Mouse (Mus musculus): ENCODE measurements around the gene Susd5.

Susd5 gene

DNA sequence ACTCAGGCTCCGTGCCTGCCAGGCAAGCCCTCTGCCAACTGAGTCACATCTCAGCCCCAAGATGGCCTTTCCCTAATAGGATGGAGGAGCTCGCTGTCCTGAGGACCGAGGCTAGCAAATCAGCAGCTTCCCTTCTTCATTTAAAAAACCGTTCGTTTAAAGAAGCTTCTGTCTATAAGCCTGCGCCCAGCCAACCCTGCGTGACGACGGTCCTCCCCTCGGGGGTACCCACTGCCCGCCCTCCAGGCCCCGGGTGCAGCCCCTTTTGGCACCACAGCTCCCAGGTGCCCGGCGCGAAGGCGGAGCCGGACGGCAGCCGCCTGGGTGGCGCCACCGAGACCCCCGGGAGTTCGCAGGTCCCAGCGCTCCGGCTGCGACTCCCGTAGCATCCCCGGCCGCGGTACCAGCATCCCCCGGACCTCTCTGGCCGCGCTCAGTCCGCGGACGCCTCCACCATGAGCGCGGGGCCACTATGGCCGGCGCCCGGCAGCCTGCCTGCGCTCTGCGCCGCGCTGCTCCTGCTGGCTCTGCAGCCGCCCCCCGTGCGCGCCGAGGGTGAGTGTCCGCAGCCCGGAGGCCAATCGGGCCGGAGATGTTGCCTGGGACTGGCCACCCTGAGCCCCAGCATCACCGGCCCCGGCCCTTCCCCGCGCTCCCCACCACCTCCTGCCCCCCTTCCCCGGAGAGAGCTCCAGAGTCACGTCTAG is at the start of gene Susd5:
TSS of gene Susd5 (plus strand) at position 51 of the 707 bp plus-strand sequence.
- DNase-seq, result no peak

DNA sequence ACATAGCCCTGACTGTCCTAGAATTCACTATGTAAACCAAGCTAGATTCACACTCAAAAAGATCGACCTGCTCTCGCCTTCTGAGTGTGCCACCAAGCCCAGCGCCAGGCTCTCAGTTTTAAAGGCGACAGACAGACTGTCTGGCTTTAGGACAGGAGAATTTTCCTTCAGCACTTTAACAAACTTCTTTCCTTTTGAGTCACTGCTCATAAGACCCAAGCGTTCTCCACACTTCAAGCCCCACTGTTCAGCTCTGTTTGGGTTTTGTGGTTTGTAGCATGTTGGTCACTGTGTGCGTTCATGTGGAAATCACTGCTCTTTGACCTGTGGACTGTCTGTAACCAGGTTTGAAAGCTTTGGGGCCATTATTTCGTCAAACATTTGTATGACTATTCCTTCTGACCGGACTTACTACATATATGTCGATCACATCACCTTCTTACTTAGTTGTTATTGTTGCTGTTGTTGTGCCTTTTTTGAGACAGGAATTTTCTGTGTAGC is 49.0 kb upstream of the Susd5 start:
- no peak for DNase-seq

DNA sequence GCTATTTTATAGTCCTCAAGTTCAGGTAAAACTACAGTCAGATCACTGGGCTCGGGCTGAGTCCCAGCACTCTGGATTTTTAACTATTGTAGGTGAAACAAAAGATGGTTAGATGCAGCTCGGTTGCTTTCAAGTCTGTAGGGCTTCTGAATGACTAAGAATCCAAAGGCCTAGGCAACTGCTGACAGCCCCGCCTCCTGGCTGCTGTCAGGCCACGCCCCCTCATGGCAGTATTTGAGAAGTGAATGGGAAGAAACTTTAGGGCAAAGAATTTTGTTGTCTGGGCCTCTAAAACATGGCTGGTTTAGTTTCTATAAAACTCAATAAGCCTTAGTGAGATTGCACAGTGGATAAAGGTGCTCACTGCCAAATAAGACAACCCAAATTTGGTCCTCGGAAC is 47.4 kb upstream of the Susd5 start:
- no peak for DNase-seq

DNA sequence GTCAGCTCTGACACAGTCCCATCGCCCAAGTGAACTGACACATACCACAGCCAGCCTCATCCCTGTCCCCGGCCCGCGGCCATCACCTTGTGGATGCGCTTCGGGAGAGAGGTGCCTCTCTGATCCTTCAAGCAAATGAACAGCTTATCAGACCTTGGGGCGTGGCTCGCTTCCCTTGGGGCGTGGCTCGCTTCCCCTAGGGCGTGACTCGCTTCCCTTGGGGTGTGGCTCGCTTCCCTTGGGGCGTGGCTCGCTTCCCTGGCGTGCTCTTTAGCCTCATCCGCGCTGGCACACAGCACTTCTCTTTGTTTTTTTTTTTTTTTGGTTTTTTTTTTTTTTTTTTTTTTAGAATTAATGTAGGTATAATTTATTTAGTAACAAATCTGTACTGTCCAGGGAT is 45.7 kb upstream of the Susd5 start:
- DNase-seq, result no peak

DNA sequence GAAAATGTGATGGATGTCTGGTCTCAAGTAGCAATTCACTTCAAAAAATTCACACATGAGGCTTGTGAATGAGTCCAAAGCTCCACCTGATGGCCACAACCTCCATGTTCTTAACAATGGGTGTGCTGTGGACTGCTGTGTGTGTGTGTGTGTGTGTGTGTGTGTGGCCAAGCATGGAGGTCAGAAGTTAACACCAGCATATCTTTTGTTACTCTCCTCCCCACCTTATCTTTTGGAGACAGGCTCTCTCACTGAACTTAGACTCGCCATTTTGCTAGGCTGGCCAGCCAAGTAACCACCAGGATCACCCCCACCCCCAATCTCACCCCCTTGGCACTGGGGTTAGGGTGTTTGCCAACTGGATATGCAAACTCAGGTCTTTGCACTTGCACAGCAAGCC is 42.9 kb upstream of the Susd5 start:
- DNase-seq, result no peak

DNA sequence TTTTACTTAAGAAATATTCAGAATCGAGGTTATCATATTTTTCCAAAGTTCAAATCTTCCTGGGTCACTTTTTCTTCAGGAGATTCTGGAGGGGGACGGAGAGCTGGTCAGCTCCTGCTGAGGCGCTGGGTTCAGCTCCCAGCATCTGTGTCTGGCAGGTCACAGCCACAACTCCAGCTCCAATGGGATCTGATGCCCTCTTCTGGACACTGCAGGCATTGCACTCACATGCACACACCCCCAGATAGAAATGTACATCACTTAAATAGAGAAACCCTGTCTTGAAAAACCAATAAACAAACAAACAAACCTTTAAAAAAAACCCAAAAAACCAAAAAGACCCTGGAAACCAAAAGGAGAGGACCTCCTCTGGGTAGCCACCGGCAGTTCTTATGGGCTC is 41.2 kb upstream of the Susd5 start:
- no peak for DNase-seq

DNA sequence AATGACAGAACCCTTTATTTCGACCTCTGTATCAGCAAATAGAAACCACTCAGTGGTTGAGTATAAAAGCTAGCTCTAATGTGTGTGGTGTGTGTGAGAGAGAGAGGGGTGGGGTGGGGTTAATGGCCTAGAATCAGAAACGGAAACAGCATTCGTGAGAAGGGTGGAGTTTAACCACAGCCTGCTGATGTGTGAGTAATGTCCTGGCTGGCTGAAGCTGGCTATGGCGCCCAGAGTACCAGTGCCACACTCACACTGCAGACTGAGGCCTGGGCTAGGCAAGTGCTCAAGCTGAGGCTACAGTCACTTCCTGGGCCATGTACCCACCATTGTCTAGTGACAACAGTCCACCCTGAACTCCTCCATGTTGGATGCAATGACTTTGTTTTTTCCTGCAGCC is 40.5 kb upstream of the Susd5 start:
- DNase-seq, result no peak

DNA sequence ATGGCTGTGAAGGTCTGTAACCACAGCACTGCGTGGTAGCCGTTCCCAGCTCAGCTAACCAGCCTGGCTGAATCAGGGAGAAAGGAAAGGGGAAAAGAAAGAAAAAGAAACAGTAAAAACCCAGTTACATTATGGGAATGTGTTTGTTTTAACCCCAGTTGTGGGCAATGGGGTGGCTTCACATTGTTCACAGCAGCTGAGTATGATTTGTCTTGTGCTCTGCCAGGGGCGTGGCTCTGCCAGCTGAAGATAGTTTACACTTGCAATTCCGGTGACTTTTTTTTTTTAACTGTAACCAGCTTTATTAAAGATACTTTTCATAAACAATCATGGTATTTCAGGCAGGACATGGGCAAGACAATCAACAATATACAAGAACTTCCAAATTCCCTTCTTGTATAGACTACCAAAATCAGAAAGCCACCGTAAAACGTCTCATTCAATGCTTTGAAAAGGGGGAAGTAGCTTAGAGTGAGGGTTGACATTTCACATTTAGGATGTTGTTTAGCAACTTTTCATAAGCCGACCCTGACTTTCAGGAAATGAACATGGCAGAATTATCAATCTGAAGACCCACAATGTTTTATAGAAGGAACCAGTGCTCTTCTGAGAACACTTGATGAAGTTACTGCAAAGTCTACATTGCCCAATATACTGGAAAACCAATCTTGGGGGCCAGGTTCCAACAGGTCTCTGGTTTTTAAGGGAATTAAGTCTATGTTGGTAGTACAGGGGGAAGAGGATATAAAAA is 37.8 kb upstream of the Susd5 start:
- DNase-seq, result no peak

DNA sequence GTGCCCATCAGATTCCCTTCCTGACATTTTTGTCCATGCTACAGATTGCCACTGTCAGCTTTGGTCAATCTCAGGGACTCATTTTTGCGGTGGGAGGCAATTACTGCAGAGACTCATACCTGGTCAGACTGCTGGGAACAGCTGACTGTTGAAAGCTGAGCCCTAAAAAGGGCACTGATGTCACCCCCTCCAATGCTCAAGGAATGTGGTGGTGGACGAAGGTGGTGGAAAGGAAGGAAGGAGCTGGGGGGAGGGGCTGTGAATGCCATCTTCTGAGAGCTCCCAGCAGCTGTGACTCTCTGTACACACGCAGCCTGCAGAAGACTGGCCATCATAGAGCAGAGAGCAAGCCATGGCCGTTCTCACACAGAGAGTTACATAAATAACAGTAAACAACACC is 34.8 kb upstream of the Susd5 start:
- DNase-seq, result no peak

DNA sequence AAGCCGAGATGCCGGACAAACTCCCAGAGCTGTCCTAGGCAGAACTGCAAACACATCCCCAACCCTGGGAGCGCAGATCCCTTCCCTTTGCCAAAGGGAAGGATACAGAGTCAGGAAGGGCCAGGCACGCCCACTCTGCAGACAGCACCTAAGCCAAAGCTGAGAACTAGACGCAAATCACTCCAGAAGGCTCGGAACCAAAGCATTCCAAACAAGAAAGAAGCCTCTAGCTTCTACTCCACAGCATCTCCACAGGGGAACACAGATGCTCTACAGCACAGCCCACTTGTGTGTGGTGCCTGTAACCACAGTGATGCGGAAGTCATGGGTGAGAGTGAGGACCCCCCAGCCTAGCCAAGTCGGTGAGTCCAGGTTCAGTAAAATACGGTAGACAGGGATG is 31.8 kb upstream of the Susd5 start:
- DNase-seq, result no peak

DNA sequence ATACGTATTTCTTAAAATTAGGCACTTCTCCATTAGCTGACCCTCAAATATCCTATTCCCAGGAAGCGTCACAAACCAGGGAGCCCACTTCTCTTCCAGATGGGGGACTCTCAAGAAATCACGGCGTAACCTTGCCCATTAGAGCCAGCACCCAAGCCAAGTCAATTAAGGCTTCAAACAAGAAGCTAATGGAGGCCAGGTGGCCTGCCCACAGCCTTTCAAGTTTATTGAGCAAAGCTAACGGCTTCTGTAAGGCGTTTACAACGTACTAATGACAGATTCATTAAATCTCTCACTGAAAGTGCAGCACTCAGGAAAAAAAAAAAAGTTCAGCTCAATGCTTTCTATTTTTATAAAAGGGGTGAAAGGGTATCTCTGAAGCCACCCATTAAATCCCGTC is 31.1 kb upstream of the Susd5 start:
- DNase-seq, result no peak

DNA sequence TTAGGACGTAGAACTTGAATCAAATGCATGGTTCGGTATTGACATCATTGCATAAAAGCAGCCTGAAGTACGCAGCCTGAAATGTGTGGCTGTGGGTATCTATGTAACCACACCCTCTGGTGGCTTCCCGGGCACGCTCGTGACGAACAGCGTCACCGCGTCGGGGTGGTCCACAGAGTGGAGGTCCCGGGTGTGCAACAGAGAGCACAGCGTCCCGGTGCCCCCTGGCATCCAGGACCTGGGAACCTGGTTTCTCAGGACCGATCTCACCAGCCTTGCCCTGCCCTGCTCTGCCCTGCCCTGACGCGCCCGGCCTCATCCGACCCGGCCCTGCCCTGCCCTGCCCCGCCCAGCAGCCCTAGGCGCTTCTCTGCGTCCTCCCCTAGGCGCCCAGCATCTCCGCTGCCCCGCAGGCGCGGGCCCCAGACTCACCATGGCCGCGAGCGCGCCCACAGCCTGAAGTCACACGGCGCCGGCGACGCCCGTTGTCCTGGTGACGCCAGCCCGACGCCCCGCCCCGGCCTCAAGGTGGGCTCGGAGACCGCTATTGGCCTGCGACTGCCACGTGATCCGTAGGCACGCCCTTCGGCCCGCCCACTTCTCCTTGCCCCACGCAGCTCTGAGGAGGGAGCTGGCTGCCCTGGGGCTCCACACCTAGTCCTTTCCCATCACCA is 30.5 kb upstream of the Susd5 start:
- peak; percentile 90 for DNase-seq

DNA sequence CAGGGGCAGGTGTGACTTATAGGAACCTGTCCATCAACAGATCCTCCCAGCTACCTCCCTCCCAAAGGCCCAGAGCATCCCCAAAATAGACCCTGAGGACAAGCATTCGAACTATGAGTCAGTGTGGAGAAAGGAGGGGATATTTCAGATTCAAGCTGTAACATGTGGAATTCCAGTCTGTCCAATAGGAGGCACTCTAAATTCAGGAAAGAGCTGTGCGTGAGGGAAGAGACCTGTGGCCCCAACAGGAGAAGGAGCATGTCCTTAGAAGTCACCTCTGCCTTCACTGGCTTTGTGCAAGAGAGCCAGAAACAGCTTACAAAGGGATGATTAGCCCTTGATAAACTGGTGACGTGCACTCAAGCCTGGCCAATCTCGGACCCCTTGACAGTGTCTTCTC is 16.0 kb upstream of the Susd5 start:
- no peak for DNase-seq

DNA sequence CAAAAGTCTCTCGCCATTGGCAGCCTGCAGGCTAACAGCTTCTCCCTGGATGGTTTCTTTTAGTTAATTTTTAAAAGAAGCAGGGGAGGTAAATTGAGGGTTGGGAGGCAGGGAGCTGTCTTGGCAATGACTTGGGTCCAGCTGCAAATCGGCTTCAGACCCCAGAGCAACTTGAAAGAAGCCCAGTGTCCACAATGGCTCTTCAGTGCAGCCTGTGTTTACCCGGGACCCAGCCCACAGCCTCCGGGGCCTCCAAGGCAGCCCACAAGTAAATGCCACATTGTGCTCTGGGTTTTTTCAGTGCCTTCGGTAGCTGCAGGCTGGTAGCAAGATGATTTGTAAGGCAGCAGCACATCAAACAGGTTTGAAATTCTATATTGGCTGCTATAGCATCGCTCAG is 14.4 kb upstream of the Susd5 start:
- no peak for DNase-seq

DNA sequence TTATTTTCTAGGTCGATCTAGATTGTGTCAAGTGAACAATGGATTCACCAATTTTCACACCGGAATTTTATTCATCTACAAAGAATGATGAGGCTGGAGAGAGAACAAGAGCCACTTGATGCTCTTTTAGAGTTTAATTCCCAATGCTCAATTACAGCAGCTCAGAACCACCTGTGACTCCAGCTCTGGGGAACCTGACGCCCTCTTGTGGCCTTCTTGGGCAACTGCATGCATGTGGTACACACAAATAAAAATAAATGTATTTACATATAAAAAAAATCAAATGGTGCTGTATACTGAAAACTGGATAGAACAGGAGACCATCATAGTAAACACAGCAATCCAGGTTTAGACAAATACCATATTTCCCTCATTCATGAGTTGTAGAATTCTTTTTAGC is 12.5 kb upstream of the Susd5 start:
- no peak for DNase-seq

DNA sequence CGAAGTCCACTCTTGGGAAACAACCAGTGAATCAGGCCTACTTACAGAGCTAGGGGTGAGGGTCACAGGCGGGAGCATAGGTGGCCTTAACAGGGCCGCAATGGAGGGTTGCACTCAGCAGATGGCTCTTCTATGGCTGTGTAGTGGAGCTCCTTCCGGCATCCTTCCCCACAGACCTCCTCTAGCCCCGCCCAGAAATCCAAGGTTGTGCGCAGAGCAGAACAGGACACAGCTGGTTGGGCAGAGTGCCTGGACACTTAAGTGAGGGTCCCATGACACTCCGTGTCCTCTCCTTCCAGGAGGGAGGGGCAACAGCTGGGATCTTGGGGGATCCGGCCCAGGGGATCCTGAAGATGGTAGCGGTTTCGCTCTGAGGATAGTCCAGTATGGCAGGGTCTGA is 10.9 kb upstream of the Susd5 start, which contains the start of gene Fbxl2:
TSS of gene Fbxl2 (minus strand) at position 164 of the 400 bp plus-strand sequence.
- DNase-seq, result no peak

DNA sequence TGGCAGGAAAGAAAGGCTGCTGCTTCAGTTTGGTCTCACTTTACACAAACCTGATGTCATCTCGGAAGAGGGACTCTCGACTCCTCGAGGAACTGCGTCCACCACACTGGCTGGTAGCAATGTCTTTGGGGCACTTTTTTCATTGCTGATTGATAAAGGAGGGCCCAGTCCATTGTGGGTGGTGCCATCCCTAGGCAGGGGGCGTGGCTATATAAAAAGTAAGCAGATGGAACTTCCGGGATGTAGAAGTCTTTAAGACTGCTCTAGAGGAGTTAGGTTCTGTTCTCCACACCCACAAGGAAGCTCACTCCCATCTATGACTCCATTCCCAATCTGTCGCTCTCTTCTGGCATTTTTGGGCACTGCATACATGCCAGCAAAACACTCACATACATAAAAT is 10.3 kb upstream of the Susd5 start:
- DNase-seq, result no peak

DNA sequence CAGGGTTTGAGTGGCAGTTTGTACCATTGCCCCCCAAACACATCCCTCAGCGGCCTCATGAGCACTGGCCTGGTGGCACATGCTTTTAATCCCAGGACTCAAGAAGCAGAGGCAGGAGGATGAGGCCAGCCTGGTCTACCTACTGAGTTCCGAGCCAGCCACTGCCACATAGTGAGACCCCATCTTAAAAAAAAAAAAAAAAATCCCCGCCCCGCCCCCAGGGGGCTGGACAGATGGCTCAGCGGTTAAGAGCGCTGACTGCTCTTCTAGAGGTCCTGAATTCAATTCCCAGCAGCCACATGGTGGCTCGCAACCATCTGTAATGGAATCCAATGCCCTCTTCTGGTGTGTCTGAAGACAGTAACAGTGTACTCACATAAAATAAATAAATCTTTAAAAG is 6.8 kb upstream of the Susd5 start:
- no peak for DNase-seq

DNA sequence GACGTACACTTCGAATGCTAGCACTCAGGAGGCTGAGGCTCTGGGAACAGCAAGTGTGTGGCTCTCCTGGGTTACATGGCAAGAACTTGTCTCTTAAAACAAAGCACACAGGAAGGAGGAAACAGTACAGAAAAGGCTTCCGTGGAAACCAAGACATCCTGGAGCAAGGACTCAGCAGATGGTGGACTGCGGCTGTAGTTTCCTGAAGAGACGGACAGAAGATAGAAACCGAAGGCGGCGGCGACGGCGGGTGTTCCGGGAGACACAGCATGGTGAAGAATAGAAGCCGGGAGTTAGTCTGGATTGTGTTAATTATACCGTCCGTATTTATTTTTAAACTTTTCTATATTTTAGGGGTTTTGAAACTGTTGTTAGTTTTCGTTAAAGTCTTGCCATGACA is 6.2 kb upstream of the Susd5 start:
- DNase-seq, result no peak

DNA sequence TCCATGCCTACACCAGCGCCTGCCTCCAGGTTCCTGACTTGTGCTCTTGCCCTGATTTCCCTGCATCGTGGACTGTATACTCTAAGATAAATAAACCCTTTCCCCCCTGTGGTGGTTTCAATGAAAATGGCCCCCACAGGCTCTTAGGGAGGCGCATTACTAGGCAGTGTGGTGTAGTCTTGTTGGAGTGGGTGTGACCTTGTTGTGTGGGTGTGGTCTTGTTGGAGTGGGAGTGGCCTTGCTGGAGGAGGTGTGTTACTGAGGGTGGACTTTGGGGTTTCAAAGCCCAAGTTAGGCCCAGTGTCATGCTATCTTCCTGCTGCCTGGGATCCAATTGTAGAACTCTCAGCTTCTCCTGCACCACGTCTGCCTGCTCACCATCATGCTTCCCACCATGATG is 4.9 kb upstream of the Susd5 start:
- DNase-seq, result no peak

DNA sequence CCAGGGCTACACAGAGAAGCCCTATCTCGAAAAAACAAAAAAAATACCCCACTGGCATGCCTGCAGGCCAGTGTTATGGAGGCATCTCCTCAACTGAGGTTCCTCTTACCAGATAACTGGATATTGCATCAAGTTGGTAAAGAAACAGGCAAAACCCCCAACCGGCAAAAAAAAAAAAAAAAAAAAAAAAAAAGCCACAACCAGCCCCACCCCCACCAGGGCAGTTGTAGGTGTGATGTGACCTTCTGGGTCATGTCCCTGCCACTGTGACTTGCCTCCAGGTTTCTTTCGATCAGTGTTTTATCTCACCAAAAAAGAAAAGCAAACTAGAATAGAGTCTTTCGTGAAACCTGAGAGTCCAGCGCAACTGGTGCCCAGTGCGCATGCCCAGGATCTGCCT is 4.1 kb upstream of the Susd5 start:
- DNase-seq, result no peak

DNA sequence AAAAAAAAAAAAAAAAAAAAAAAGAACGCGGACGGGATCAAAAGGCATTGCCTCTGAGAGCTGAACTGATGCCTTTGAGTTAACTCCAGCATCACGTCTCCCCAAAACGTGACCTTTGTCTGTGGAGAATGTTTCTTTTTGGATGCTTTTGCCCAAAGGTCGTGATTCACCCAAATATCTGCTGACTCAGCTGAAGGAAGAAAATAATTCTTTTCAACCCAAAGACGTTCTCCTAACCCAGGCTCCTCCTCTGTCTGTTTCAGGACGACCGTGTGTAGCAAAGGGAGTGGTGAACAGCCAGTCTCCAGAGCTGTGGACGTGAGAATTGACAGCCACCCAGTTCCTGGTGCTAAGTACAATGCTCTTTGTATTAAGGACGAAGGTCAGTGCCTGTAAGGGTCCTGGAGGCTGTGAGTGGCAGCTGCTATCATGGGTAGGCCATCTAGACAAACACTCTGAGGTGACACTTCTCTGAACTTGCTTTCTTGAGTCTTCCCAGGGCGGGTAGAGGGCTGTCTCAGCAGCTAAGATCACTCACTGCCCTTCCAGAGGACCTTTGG is 11.6 kb downstream of the Susd5 start:
- DNase-seq, result no peak

DNA sequence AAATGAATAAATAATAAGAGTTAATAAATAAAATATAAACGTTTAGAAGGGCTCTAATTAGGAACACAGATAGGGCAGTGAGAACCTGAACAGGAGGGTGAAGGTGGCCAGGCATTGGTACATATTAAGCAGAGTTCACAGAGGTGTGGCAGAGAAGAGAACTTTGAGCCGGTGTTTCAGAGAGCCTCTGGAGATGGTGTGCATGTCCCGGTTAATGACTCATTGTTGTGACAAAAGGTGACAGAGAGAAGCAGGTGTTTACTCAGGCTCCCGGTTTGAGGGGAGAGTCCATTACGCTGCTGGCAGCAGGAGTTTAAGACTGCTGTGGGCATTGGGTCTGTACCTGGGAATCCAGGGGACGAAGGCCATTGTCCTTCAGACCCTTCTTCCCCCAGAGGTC is 12.4 kb downstream of the Susd5 start:
- no peak for DNase-seq

DNA sequence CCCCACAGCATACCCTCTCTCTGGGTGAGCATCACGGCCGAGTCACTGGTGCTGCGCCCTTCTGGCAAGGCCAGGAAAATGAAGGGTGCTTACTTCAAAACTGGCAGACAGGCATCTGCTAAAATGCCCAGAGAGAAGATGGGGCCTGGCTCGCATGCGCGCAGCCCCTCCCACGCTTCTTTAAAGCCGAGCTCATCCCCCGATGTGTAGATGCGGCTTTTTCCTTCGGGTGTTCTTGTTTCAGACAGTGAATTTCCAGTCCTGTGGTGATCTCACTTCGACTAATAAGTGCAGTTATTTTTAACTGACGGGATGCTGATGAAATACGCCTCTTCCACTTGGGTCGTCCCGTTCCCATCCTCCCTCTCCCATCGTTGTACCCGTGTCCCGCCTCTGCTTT is 16.7 kb downstream of the Susd5 start:
- DNase-seq, result peak; percentile 25

Data from layer of hippocampus, adult 9-11 months (tissue).